Mouse (Mus musculus) ES-E14 (cell line): ENCODE measurements around the gene Cox4i1.
A peak's percentile ranks its signal among the peaks of the same experiment; 100 is the strongest.

Experiments
- MAFK ChIP-seq: IDR thresholded peaks from 2 replicates; pipeline ENCODE4 v1.6.1; 2014; ENCODE audit warnings: mild to moderate bottlenecking, low read depth, low read length, inconsistent platforms; ENCODE audit not compliant: insufficient read depth
- ZC3H11A ChIP-seq: IDR thresholded peaks from 2 replicates; pipeline ENCODE4 v1.6.1; 2012; ENCODE audit warnings: low read depth, mild to moderate bottlenecking, inconsistent platforms, low read length, borderline replicate concordance

GRCm38 (mm10) chr8:120683602-120684001 lies 15.6 kb downstream of the Cox4i1 start:
- TF ChIP-seq ZC3H11A (peak; percentile 20; the same call in 1 of the 2 replicates), MAFK (no peak)
